Mouse (Mus musculus) liver, adult 2 months (tissue): ENCODE measurements around the gene Selenom.

Experiments
- CTCF ChIP-seq: fragments of 200-500 bp; IDR thresholded peaks from 2 replicates; pipeline ENCODE4 v1.5.1; 2011; ENCODE audit warnings: low read depth, low read length, control low read depth
- POLR2A ChIP-seq: fragments of 200-500 bp; IDR thresholded peaks from 2 replicates; pipeline ENCODE4 v1.6.1; 2011; ENCODE audit warnings: low read length, control low read depth; ENCODE audit not compliant: insufficient read depth; ENCODE audit errors: extremely low read depth

GRCm38 (mm10) chr11:3541932-3542331, 27.4 kb downstream of the Selenom start:
- TF ChIP-seq POLR2A (no peak), CTCF (no peak)
